Mouse (Mus musculus): Measurements from ENCODE around the gene Gm30302.
A peak's percentile ranks its signal among the peaks of the same experiment; 100 is the strongest.

DNA sequence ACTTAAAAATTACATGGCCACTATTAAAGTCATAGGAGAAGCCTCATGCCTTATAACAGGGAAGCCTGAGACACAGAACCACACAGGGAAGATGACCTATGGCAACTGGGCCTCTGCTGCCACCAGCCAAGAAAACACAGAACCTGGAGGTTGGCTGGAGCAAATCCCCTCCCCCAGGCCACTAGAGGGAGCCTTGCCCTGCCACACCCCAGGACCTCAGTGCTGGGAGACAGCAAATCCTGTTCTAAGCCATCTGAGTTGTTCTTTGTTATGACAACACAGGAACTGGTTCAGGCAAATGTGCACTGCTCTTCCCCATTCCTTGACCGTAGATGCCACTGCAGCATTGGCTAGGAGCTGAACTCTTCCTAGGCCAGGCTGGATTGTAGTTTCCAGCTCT lies 8.3 kb upstream of the Gm30302 start:
- no peak for TF ChIP-seq POLR2A (IDR thresholded peaks at IDR 0.05; ENCODE audit: low read depth, low read length)
- TF ChIP-seq CTCF (conservative IDR thresholded peaks at IDR 0.05; ENCODE audit: insufficient read depth, insufficient read length, low read depth, low read length) = peak; percentile 26; the same call in 1 of the 2 replicates

Measured in kidney, adult 2 months (tissue).